Mouse (Mus musculus) liver, postnatal 0 days (tissue): ENCODE results near the gene Trim26. TPM values are rescaled to one million over a fixed set of nuclear protein-coding genes. Genes with fewer than 3 reads are reported as not detected.
"Not testable (repeated sequence)": the region's sequence is repeated elsewhere in the genome, so short reads cannot be mapped to it uniquely, and the experiment has no call there.

Source experiments
- ATAC-seq: fragments of 200-750 bp; cut with Nextera tagmentation; 2 replicates; pipeline ENCODE4 v1.8.0; 2017; ENCODE audit warnings: mild to moderate bottlenecking, moderate library complexity
- DNase-seq: peaks from one replicate; pipeline ENCODE4 v3.0.0-alpha.2; 2016
- H3K27ac ChIP-seq: fragments of 300-500 bp; sonication (generic); 2 replicates; pipeline ENCODE4 v1.5.1; 2014; ENCODE audit warnings: antibody characterized with exemption, moderate library complexity, mild to moderate bottlenecking, low read depth
- H3K27me3 ChIP-seq: fragments of 300-500 bp; sonication (generic); 2 replicates; pipeline ENCODE4 v1.6.1; 2014; ENCODE audit warnings: low read length, control low read depth, mixed read lengths; ENCODE audit not compliant: insufficient read depth
- H3K36me3 ChIP-seq: fragments of 300-500 bp; sonication (generic); replicated peaks from 2 replicates; pipeline ENCODE4 v1.6.1; 2014; ENCODE audit warnings: mild to moderate bottlenecking, control low read depth, low read length, moderate library complexity, mixed read lengths; ENCODE audit not compliant: insufficient read depth
- H3K4me1 ChIP-seq: fragments of 300-500 bp; sonication (generic); 2 replicates; pipeline ENCODE4 v1.6.1; 2014; ENCODE audit warnings: antibody characterized with exemption, mild to moderate bottlenecking, control low read depth; ENCODE audit not compliant: insufficient read depth
- H3K4me2 ChIP-seq: fragments of 300-500 bp; sonication (generic); 2 replicates; pipeline ENCODE4 v1.6.1; 2014; ENCODE audit warnings: low read depth, mild to moderate bottlenecking, low read length, moderate library complexity, mixed read lengths
- H3K4me3 ChIP-seq: fragments of 300-500 bp; sonication (generic); 2 replicates; pipeline ENCODE4 v1.5.1; 2014; ENCODE audit warnings: low read depth, low read length
- H3K9ac ChIP-seq: fragments of 300-500 bp; sonication (generic); replicated peaks from 2 replicates; pipeline ENCODE4 v1.6.1; 2014; ENCODE audit warnings: mild to moderate bottlenecking, moderate library complexity
- H3K9me3 ChIP-seq: fragments of 300-500 bp; sonication (generic); 2 replicates; pipeline ENCODE4 v1.6.1; 2016; ENCODE audit warnings: mild to moderate bottlenecking, control low read depth, low read length, mixed read lengths
- CTCF ChIP-seq: sonication (generic); IDR thresholded peaks from 2 replicates; pipeline ENCODE4 v1.5.1; 2016; ENCODE audit warnings: antibody characterized with exemption, low read depth
- EP300 ChIP-seq: IDR thresholded peaks from 2 replicates; pipeline ENCODE4 v1.6.1; 2016; ENCODE audit warnings: antibody characterized with exemption, low read depth, mild to moderate bottlenecking
- WGBS: fragments of 180-500 bp; shearing (Covaris S2); extraction: QIAGEN DNeasy Blood & Tissue Kit; methylation state at CpG from one replicate; pipeline ENCODE4 v1.1.7; 2014; ENCODE audit not compliant: insufficient replicate concordance; 5-methylcytosine and 5-hydroxymethylcytosine counted together
- polyA plus RNA-seq: library from polyadenylated mRNA; unstranded; fragments of >200 nt; fragmentation: Nextera tagmentation; extraction: Ambion mirVana; gene quantifications from 2 replicates; pipeline ENCODE4 v1.2.1, GENCODE M21; 2015

The Trim26 gene
- 16.8 and 19.1 TPM in 2 replicates for polyA plus RNA-seq

- Histone ChIP-seq H3K4me2 (peak within 1 kb of the TSS; percentile 94), H3K27ac (peak within 1 kb of the TSS; percentile 85), H3K9me3 (no peaks in the 10 kb centered on the region; the same call in 1 of the 2 replicates), H3K27me3 (no peaks in the 10 kb centered on the region), H3K4me1 (peaks cover 20% of the 10 kb centered on the region), H3K4me3 (peak within 1 kb of the TSS; percentile 66), H3K9ac (peak within 1 kb of the TSS; percentile 73), H3K36me3 (no peaks in the 10 kb centered on the region)
- DNase-seq (peak; percentile 97), ATAC-seq (peak; percentile 95)
- TF ChIP-seq EP300 (peak; percentile 31; the same call in 1 of the 2 replicates), CTCF (no peak)
- WGBS: under 1% methylated on average over 57 of the region's 58 CpGs
Observed at GRCm38 (mm10) chr17:36836874-36837647, at the start of gene Trim26. Trim26 (plus strand) TSS chr17:36837134.

GRCm38 (mm10) chr17:36788351-36788750 is 48.6 kb upstream of the Trim26 start:
- 72% methylated on average over 2 of the region's 2 CpGs for WGBS
- no peaks in the 10 kb centered on the region for H3K36me3 ChIP-seq
- no peaks in the 10 kb centered on the region for H3K27me3 ChIP-seq
- no peak overlapping the region for H3K4me2 ChIP-seq
- H3K9me3 ChIP-seq: no peaks in the 10 kb centered on the region
- TF ChIP-seq EP300 (no peak), CTCF (no peak)
- H3K9ac ChIP-seq: no peak overlapping the region
- no peak for ATAC-seq
- no peak overlapping the region for H3K4me3 ChIP-seq
- no peak for DNase-seq
- H3K4me1 ChIP-seq: no peaks in the 10 kb centered on the region
- H3K27ac ChIP-seq: no peak overlapping the region

GRCm38 (mm10) chr17:36788801-36789200 is 48.1 kb upstream of the Trim26 start:
- H3K4me3 ChIP-seq, H3K9me3 ChIP-seq, H3K27me3 ChIP-seq, H3K9ac ChIP-seq, H3K36me3 ChIP-seq, H3K4me2 ChIP-seq, ATAC-seq, H3K4me1 ChIP-seq, H3K27ac ChIP-seq: not testable (repeated sequence)
- peak; percentile 54 for DNase-seq
- TF ChIP-seq CTCF: peak; percentile 85

GRCm38 (mm10) chr17:36799493-36799892 is 37.4 kb upstream of the Trim26 start:
- TF ChIP-seq EP300: no peak
- TF ChIP-seq CTCF: no peak
- Histone ChIP-seq H3K4me1 (peaks cover 4% of the 10 kb centered on the region; the same call in 1 of the 2 replicates), H3K36me3 (no peaks in the 10 kb centered on the region), H3K4me2 (no peak overlapping the region), H3K9me3 (no peaks in the 10 kb centered on the region), H3K4me3 (no peak overlapping the region), H3K9ac (no peak overlapping the region), H3K27ac (no peak overlapping the region), H3K27me3 (no peaks in the 10 kb centered on the region)
- 51% methylated on average over 10 of the region's 10 CpGs for WGBS
- no peak for DNase-seq
- no peak for ATAC-seq

GRCm38 (mm10) chr17:36799921-36800462 is 36.9 kb upstream of the Trim26 start:
- H3K9me3 ChIP-seq, ATAC-seq, H3K9ac ChIP-seq, H3K4me2 ChIP-seq, DNase-seq, H3K27me3 ChIP-seq, H3K36me3 ChIP-seq, H3K4me1 ChIP-seq, H3K4me3 ChIP-seq, H3K27ac ChIP-seq: not testable (repeated sequence)
- 41% methylated on average over 4 of the region's 4 CpGs for WGBS

GRCm38 (mm10) chr17:36811871-36812270 is 25.1 kb upstream of the Trim26 start, which contains the start of gene H2-M10.6:
H2-M10.6 (plus strand) TSS chr17:36812171.
- Histone ChIP-seq H3K4me2 (no peak within 1 kb of the TSS), H3K4me1 (no peaks in the 10 kb centered on the region), H3K27ac (no peak within 1 kb of the TSS), H3K27me3 (no peaks in the 10 kb centered on the region), H3K36me3 (no peaks in the 10 kb centered on the region), H3K9ac (no peak within 1 kb of the TSS), H3K9me3 (no peaks in the 10 kb centered on the region), H3K4me3 (no peak within 1 kb of the TSS)
- TF ChIP-seq CTCF (no peak), EP300 (no peak)
- DNase-seq (no peak), ATAC-seq (no peak)
